Mouse (Mus musculus): ENCODE results near the gene Hist1h1c. TPM values are rescaled to one million over a fixed set of nuclear protein-coding genes. Genes with fewer than 3 reads are reported as not detected.

The Hist1h1c gene
- polyA plus RNA-seq, 1 experiment = 68.0 TPM

GRCm38 (mm10) chr13:23729706-23730105 is 8.9 kb upstream of the Hist1h1c start:
- 88% methylated on average over 5 of the region's 5 CpGs for WGBS
- Histone ChIP-seq H3K4me3 (ENCODE audit: low read depth, low read length) (no peak overlapping the region), H3K27me3 (ENCODE audit: control insufficient read depth, insufficient read depth, low read length) (no peaks in the 10 kb centered on the region), H3K27ac (ENCODE audit: insufficient read depth, low read depth, low read length) (no peak overlapping the region), H3K4me1 (ENCODE audit: control insufficient read depth, insufficient read depth, insufficient read length, low read length) (peaks cover 4% of the 10 kb centered on the region; the same call in 1 of the 2 replicates), H3K36me3 (ENCODE audit: control insufficient read depth, insufficient read depth, low read length) (no peaks in the 10 kb centered on the region)
- TF ChIP-seq CTCF (IDR thresholded peaks at IDR 0.05; ENCODE audit: extremely low read depth, insufficient read length, insufficient replicate concordance, low read depth, low read length) = no peak
- no peak for TF ChIP-seq POLR2A (IDR thresholded peaks at IDR 0.05; ENCODE audit: low read depth, low read length)

- Histone ChIP-seq H3K27me3 (ENCODE audit: control insufficient read depth, insufficient read depth, low read length) (no peaks in the 10 kb centered on the region), H3K4me3 (ENCODE audit: low read depth, low read length) (0 out of 2 replicates have a peak overlapping the region, but pooled peaks have one; percentile 7), H3K4me1 (ENCODE audit: control insufficient read depth, insufficient read depth, insufficient read length, low read length) (peaks cover 4% of the 10 kb centered on the region; the same call in 1 of the 2 replicates), H3K36me3 (ENCODE audit: control insufficient read depth, insufficient read depth, low read length) (no peaks in the 10 kb centered on the region), H3K27ac (ENCODE audit: insufficient read depth, low read depth, low read length) (no peak overlapping the region)
- WGBS = 18% methylated on average over 8 of the region's 8 CpGs
- no peak for TF ChIP-seq POLR2A (IDR thresholded peaks at IDR 0.05; ENCODE audit: low read depth, low read length)
- TF ChIP-seq CTCF (IDR thresholded peaks at IDR 0.05; ENCODE audit: extremely low read depth, insufficient read length, insufficient replicate concordance, low read depth, low read length) = no peak
These were observed 8.1 kb upstream of the Hist1h1c start for GRCm38 (mm10) chr13:23730479-23730878.

GRCm38 (mm10) chr13:23732156-23732804 is 6.3 kb upstream of the Hist1h1c start:
- peaks cover 4% of the 10 kb centered on the region; the same call in 1 of the 2 replicates for H3K4me1 ChIP-seq (ENCODE audit: control insufficient read depth, insufficient read depth, insufficient read length, low read length)
- no peak overlapping the region for H3K4me3 ChIP-seq (ENCODE audit: low read depth, low read length)
- no peak overlapping the region for H3K27ac ChIP-seq (ENCODE audit: insufficient read depth, low read depth, low read length)
- no peaks in the 10 kb centered on the region for H3K27me3 ChIP-seq (ENCODE audit: control insufficient read depth, insufficient read depth, low read length)
- 24% methylated on average over 8 of the region's 8 CpGs for WGBS
- H3K36me3 ChIP-seq (ENCODE audit: control insufficient read depth, insufficient read depth, low read length) = no peaks in the 10 kb centered on the region
- no peak for TF ChIP-seq CTCF (IDR thresholded peaks at IDR 0.05; ENCODE audit: extremely low read depth, insufficient read length, insufficient replicate concordance, low read depth, low read length)
- no peak for TF ChIP-seq POLR2A (IDR thresholded peaks at IDR 0.05; ENCODE audit: low read depth, low read length)

GRCm38 (mm10) chr13:23737091-23737490 is 1.5 kb upstream of the Hist1h1c start:
- no peak overlapping the region for H3K27ac ChIP-seq (ENCODE audit: insufficient read depth, low read depth, low read length)
- TF ChIP-seq CTCF (IDR thresholded peaks at IDR 0.05; ENCODE audit: extremely low read depth, insufficient read length, insufficient replicate concordance, low read depth, low read length) (no peak), POLR2A (IDR thresholded peaks at IDR 0.05; ENCODE audit: low read depth, low read length) (no peak)
- H3K4me1 ChIP-seq (ENCODE audit: control insufficient read depth, insufficient read depth, insufficient read length, low read length) = no peaks in the 10 kb centered on the region
- WGBS = 88% methylated on average over 5 of the region's 5 CpGs
- no peaks in the 10 kb centered on the region for H3K36me3 ChIP-seq (ENCODE audit: control insufficient read depth, insufficient read depth, low read length)
- H3K27me3 ChIP-seq (ENCODE audit: control insufficient read depth, insufficient read depth, low read length) = no peaks in the 10 kb centered on the region
- no peak overlapping the region for H3K4me3 ChIP-seq (ENCODE audit: low read depth, low read length)

GRCm38 (mm10) chr13:23738041-23738440 is 567 bp upstream of the Hist1h1c start:
- WGBS = 25% methylated on average over 4 of the region's 4 CpGs
- H3K36me3 ChIP-seq (ENCODE audit: control insufficient read depth, insufficient read depth, low read length) = no peaks in the 10 kb centered on the region
- no peaks in the 10 kb centered on the region for H3K4me1 ChIP-seq (ENCODE audit: control insufficient read depth, insufficient read depth, insufficient read length, low read length)
- peak overlapping the region; percentile 79 for H3K27ac ChIP-seq (ENCODE audit: insufficient read depth, low read depth, low read length)
- no peak for TF ChIP-seq CTCF (IDR thresholded peaks at IDR 0.05; ENCODE audit: extremely low read depth, insufficient read length, insufficient replicate concordance, low read depth, low read length)
- no peak for TF ChIP-seq POLR2A (IDR thresholded peaks at IDR 0.05; ENCODE audit: low read depth, low read length)
- no peak overlapping the region for H3K4me3 ChIP-seq (ENCODE audit: low read depth, low read length)
- H3K27me3 ChIP-seq (ENCODE audit: control insufficient read depth, insufficient read depth, low read length) = no peaks in the 10 kb centered on the region

GRCm38 (mm10) chr13:23739069-23739921 is 687 bp downstream of the Hist1h1c start:
- Histone ChIP-seq H3K4me3 (ENCODE audit: low read depth, low read length) (peak overlapping the region; percentile 81), H3K36me3 (ENCODE audit: control insufficient read depth, insufficient read depth, low read length) (no peaks in the 10 kb centered on the region), H3K4me1 (ENCODE audit: control insufficient read depth, insufficient read depth, insufficient read length, low read length) (no peaks in the 10 kb centered on the region), H3K27me3 (ENCODE audit: control insufficient read depth, insufficient read depth, low read length) (no peaks in the 10 kb centered on the region), H3K27ac (ENCODE audit: insufficient read depth, low read depth, low read length) (peak overlapping the region; percentile 99)
- TF ChIP-seq CTCF (IDR thresholded peaks at IDR 0.05; ENCODE audit: extremely low read depth, insufficient read length, insufficient replicate concordance, low read depth, low read length) (no peak), POLR2A (IDR thresholded peaks at IDR 0.05; ENCODE audit: low read depth, low read length) (peak; percentile 82; the same call in 1 of the 2 replicates)
- 1% methylated on average over 39 of the region's 39 CpGs for WGBS

- Histone ChIP-seq H3K4me3 (ENCODE audit: low read depth, low read length) (peak overlapping the region; percentile 81), H3K36me3 (ENCODE audit: control insufficient read depth, insufficient read depth, low read length) (no peaks in the 10 kb centered on the region), H3K4me1 (ENCODE audit: control insufficient read depth, insufficient read depth, insufficient read length, low read length) (no peaks in the 10 kb centered on the region), H3K27me3 (ENCODE audit: control insufficient read depth, insufficient read depth, low read length) (no peaks in the 10 kb centered on the region), H3K27ac (ENCODE audit: insufficient read depth, low read depth, low read length) (peak overlapping the region; percentile 99)
- no peak for TF ChIP-seq CTCF (IDR thresholded peaks at IDR 0.05; ENCODE audit: extremely low read depth, insufficient read length, insufficient replicate concordance, low read depth, low read length)
- no peak for TF ChIP-seq POLR2A (IDR thresholded peaks at IDR 0.05; ENCODE audit: low read depth, low read length)
- WGBS = under 1% methylated on average over 14 of the region's 14 CpGs
These were observed 1.3 kb downstream of the Hist1h1c start for GRCm38 (mm10) chr13:23739922-23740252.
